Mouse (Mus musculus): ENCODE results near the gene Hcar2.

The Hcar2 gene

GRCm38 (mm10) chr5:123865365-123865764 lies at the start of gene Hcar2:
TSS of gene Hcar2 (minus strand) at chr5:123865499.
- in situ Hi-C loops (cut with MboI): no loop called here

GRCm38 (mm10) chr5:123914852-123915251 lies 49.6 kb upstream of the Hcar2 start:
- in situ Hi-C loops (cut with MboI): no loop called here

GRCm38 (mm10) chr5:123907631-123907977 lies 42.3 kb upstream of the Hcar2 start:
- in situ Hi-C loops (cut with MboI): no loop called here

- in situ Hi-C loops (cut with MboI): no loop called here
Observed at GRCm38 (mm10) chr5:123906976-123907630, 41.8 kb upstream of the Hcar2 start, which contains the start of gene Denr. TSS of gene Denr (plus strand) at chr5:123907175.

GRCm38 (mm10) chr5:123906146-123906975 lies 41.1 kb upstream of the Hcar2 start:
- in situ Hi-C loops (cut with MboI): no loop called here

- in situ Hi-C loops (cut with MboI): no loop called here
Observed at GRCm38 (mm10) chr5:123904059-123904672, 38.9 kb upstream of the Hcar2 start.

- in situ Hi-C loops (cut with MboI): no loop called here
Observed at GRCm38 (mm10) chr5:123897352-123897751, 32.1 kb upstream of the Hcar2 start.

- in situ Hi-C loops (cut with MboI): no loop called here
Observed at GRCm38 (mm10) chr5:123896395-123896794, 31.1 kb upstream of the Hcar2 start.

GRCm38 (mm10) chr5:123893520-123893919 lies 28.2 kb upstream of the Hcar2 start:
- in situ Hi-C loops (cut with MboI): no loop called here

- in situ Hi-C loops (cut with MboI): no loop called here
Observed at GRCm38 (mm10) chr5:123891669-123892068, 26.4 kb upstream of the Hcar2 start.

- in situ Hi-C loops (cut with MboI): no loop called here
Observed at GRCm38 (mm10) chr5:123890987-123891386, 25.7 kb upstream of the Hcar2 start.

- in situ Hi-C loops (cut with MboI): no loop called here
Observed at GRCm38 (mm10) chr5:123890312-123890711, 25.0 kb upstream of the Hcar2 start.

GRCm38 (mm10) chr5:123886365-123886764 lies 21.1 kb upstream of the Hcar2 start:
- in situ Hi-C loops (cut with MboI): no loop called here

- in situ Hi-C loops (cut with MboI): no loop called here
Observed at GRCm38 (mm10) chr5:123884332-123884731, 19.0 kb upstream of the Hcar2 start.

GRCm38 (mm10) chr5:123883891-123884290 lies 18.6 kb upstream of the Hcar2 start:
- in situ Hi-C loops (cut with MboI): no loop called here

GRCm38 (mm10) chr5:123880778-123881177 lies 15.5 kb upstream of the Hcar2 start:
- in situ Hi-C loops (cut with MboI): no loop called here

- in situ Hi-C loops (cut with MboI): no loop called here
Observed at GRCm38 (mm10) chr5:123879928-123880327, 14.6 kb upstream of the Hcar2 start, which contains the start of gene Hcar1. TSS of gene Hcar1 (minus strand) at chr5:123880020.

- in situ Hi-C loops (cut with MboI): no loop called here
Observed at GRCm38 (mm10) chr5:123878056-123878455, 12.8 kb upstream of the Hcar2 start.

- in situ Hi-C loops (cut with MboI): no loop called here
Observed at GRCm38 (mm10) chr5:123874177-123874576, 8.9 kb upstream of the Hcar2 start.

- in situ Hi-C loops (cut with MboI): no loop called here
Observed at GRCm38 (mm10) chr5:123869615-123870014, 4.3 kb upstream of the Hcar2 start.

GRCm38 (mm10) chr5:123866457-123866856 lies 1.2 kb upstream of the Hcar2 start:
- in situ Hi-C loops (cut with MboI): no loop called here

GRCm38 (mm10) chr5:123863934-123864333 lies 1.4 kb downstream of the Hcar2 start:
- in situ Hi-C loops (cut with MboI): no loop called here

All from mature B cell (primary cell).